Mouse (Mus musculus) lung, postnatal 14 days (tissue): ENCODE results near the gene Erc1.

ENCODE experiments used
- DNase-seq: peaks from one replicate; pipeline ENCODE4 v3.0.0; 2021

The Erc1 gene

GRCm38 (mm10) chr6:119803239-119803638 is 44.7 kb downstream of the Erc1 start:
- no peak for DNase-seq

DNA sequence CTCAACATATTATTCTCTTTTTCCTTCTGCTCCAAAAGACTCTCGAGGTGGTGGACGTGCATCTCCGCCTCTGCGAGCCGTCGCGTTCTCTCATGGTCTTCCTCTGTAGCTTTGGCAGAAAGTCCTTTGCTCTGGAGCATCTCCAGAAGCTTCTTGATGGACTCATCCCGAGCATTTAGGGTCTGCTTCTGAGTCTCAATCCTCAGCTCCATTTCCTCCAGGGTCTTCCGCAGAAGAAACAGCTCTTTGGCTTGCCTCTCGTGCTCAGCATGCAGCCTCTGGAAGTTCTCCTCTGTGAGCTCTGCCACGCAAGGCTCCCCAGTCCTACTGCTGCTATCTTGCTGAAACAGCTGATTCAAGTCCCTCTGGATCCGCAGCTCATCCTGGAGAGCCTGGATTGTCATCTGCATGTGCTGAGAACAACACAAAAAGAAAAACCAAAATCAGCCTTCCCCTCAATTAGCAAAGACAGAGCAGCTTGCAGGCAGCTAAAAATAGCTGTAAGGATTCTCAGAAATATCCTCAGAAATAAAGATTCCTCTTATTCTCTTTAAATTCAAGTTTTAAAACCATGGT is 51.0 kb downstream of the Erc1 start:
- no peak for DNase-seq

- DNase-seq, result no peak
Observed at GRCm38 (mm10) chr6:119796291-119796690, 51.7 kb downstream of the Erc1 start.

DNA sequence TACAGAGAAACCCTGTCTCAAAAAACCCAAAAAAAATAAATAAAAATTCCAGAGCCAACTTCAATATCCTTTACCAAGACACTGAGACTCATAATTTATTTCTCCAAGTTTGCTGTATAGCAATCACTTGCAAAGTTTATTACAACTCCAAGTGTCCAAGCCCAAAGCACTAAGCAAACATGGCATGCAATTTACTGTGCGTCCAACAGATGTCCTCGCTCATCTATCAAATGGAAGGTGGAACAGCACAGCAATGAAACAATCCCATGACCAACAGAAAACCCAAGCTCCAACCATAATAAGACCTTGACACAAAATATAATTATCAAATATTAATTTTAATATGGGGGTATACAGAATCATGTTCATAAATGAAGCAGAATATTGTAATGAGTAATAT is 55.4 kb downstream of the Erc1 start:
- DNase-seq, result peak; percentile 73

- no peak for DNase-seq
Observed at GRCm38 (mm10) chr6:119782416-119782815, 65.6 kb downstream of the Erc1 start.

- no peak for DNase-seq
Observed at GRCm38 (mm10) chr6:119781109-119781508, 66.9 kb downstream of the Erc1 start.

DNA sequence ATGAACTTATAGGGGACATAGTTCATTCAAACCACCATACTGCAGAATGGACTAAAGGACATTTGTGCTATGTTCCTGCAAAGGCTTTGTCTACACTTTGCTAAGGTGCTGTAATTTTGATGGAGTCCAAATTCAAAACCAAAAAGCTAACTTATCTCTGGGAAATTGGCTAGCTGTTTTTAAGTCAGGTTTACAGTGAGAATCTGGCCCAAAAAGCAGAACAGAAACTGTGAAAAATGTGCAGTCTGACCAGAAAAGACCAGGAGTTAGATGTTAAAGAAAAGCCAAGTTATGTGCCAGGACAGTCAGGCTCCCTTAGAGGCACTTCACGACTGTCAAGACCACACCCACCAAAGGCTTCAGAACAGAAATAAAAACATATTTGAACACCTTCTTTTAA is 79.2 kb downstream of the Erc1 start:
- DNase-seq, result no peak

GRCm38 (mm10) chr6:119764355-119764754 is 83.6 kb downstream of the Erc1 start:
- DNase-seq, result no peak

- no peak for DNase-seq
Observed at GRCm38 (mm10) chr6:119759866-119760265, 88.1 kb downstream of the Erc1 start.

GRCm38 (mm10) chr6:119758490-119758889 is 89.5 kb downstream of the Erc1 start:
- no peak for DNase-seq

DNA sequence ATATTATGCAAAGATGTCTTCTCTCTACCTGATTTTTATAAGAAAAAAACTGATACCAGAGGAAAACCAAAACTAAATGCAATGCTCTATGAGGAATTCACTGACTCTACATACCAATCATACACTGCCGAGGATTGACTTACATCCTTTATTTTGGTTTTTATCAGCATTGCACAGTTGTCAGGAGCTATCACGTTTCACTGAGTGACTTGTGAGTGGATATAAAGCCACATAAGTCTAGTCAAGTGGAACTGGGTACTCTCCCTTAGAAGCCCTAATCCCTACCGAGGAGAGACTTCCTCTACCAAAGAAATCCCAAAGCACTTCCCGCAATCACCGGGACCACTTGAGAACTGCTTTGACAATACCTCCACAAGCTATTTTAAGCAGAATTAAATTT is 90.2 kb downstream of the Erc1 start:
- DNase-seq, result no peak

- no peak for DNase-seq
Observed at GRCm38 (mm10) chr6:119755866-119756265, 92.1 kb downstream of the Erc1 start.

DNA sequence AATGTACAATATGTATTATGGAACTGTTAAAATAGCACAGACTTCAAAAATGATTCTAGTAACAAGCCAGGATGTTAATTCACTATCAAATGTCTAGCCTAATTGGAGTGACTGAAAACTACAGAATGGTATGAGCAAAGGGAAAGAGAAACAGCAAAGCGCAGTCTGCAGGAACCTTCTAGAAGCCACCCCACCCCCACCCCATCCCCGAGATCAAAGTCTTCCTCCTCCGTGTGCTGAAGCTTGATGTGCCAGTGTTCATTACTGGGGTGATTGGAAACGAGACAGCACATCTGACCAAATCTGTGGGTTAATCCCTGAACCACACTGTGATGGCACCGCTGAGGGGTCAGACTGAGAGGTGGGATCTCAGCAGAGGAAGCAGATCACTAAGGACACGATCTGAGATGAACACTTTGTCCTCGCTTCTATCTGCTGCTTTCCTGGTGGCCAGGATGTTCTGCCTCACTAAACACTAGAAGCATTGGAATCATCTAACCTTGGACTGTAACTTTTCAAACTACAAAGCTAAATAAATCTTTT is 98.8 kb downstream of the Erc1 start:
- DNase-seq, result no peak

DNA sequence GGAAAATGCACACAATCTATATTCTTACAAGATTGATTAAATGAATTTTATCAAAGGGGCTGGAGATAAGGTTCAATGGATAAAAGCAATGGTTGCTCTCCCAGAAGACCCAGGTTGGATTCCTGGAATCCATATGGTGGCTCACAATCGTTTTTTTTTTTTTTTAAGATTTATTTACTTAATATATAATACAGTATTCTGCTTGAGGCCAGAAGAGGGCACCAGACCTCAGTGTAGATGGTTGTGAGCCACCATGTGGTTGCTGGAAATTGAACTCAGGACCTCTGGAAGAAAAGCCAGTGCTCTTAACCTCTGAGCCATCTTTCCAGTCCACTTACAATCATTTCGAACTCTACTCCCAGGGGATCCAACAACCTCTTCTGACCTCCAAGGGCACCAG is 106.1 kb downstream of the Erc1 start:
- no peak for DNase-seq

GRCm38 (mm10) chr6:119740541-119740940 is 107.4 kb downstream of the Erc1 start:
- DNase-seq, result no peak

GRCm38 (mm10) chr6:119738638-119739375 is 109.2 kb downstream of the Erc1 start:
- DNase-seq, result no peak

DNA sequence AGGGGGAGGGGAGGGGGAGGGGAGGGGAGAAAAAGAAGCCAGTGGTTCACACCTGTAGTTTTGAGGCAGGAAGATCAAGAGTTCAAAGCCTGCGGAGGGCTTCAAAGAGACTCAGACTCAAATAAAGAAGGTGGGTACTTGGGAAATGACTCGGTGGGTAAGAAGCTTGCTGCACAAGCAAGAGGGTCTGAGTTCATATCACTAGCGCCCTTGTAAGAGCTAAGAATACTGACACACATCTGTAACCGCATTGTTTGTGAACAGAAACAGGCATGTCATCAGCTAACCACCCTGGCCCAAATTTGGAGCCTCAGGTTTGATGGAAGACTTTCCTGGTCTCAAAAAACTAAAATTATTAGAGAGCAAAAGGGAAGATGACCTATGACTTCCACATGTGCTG is 110.3 kb downstream of the Erc1 start:
- DNase-seq, result no peak

DNA sequence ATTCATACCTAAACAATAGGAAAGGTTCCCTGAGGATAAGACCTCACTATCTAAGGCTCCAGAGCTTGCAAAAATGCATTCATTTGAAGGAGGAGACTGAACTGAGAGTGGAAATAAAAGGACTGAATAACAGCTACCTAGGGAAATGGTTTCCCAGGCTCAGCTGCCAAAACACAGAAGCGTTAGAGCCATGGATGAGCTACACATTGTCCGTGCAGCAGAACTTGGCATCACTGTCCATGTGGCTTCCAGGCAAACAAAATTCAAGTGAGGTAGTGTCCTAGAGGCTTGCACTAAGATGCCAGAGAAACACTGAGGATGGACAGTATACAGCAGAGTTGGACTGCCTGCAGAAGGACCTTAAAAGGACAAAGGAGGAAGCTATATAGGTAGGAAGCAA is 112.0 kb downstream of the Erc1 start:
- DNase-seq, result no peak

DNA sequence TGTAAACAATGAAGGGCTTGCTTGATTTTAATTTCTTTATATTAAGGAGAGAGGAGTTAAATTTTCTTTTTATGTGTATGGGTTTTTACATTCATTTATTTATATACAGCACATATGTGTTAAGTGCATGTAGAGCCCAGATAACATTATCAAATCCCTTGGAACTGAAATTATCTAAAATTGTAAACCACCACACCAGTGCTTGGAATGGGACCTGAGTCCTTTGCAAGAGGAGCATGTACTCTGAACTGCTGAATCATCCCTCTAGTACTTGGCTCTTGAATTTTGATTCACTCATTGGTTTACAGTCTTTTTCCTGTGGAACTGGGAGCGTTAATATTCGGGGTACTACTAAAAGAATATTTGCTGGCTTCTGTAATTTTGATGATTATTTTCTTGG is 116.8 kb downstream of the Erc1 start:
- DNase-seq, result no peak

GRCm38 (mm10) chr6:119715234-119715633 is 132.7 kb downstream of the Erc1 start:
- DNase-seq, result no peak

DNA sequence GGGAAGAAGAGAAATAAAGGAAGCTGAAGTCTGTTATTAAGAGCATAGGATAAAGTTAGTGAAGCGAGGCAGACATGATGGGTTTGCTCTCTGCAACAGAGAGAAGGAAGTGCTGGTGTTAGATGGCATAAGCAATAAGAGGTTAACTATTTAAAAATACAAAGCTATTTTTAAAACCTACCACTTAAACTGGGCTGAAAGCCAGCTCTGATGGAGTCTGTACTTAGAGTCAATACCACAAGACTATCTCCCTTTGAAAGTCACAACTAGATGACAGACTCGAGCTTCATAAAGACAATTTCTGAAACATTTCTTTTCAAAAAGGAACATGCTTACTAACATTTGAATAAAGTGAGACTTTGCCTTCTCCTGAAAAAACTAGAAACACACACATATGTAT is 134.0 kb downstream of the Erc1 start:
- DNase-seq, result no peak

GRCm38 (mm10) chr6:119712486-119712885 is 135.5 kb downstream of the Erc1 start:
- no peak for DNase-seq

DNA sequence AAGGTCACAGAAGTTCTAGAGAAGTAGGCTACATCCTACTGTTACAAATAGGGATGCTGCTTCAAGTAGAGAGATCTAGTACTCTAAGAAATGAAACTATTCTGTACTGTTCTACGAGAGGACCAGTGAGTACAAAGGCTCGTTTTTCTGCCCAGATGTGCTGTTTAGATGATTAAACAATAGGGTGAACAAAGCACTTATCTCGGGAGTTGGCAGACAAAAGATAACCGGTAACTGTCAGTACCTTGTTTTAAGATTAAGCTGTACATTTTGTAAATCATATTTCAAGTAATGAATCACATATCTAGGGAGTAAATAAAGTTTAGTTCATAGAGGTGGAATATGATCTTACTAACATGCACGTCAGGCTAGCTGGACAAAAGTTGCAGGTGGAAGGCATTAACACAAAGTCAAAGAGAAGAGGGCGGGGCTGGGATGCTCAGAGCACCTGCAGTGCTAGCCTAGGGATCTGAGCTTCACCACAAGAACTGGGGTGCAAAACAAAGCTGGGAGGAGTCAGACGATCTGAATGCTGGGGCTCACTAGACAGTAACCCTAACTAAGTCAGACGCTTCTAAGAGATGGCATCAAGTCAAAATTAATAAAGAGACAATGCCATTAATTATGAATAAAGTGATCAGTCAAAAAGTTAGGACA is 136.2 kb downstream of the Erc1 start:
- DNase-seq, result no peak

DNA sequence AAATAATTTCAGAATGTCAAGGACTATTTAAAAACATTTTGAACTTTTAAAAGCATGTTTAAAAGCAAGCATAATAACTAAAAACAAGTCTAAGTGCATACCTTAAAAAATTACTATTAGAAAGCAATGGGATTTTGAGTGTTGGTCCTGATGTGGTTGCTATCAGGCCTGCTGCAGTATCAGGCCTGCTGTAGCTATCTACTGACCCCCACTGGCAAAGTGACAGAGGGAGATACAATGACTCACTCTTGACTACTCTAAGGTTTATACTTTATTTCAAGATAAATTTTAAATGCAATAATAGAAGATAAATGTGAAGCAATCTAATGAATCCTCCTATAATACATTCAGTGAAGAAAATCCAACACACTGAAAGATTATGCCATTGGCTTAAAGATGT is 138.4 kb downstream of the Erc1 start:
- DNase-seq, result peak; percentile 6
